Mouse (Mus musculus) heart, embryonic 11.5 days (tissue): ENCODE measurements at regions not wholly inside any gene's neighbourhood (a gene's known extent, or its start where the extent isn't known, plus 50 kb on each side); places are given as distances from the start of the nearest gene placed in this dataset.
A peak's percentile ranks its signal among the peaks of the same experiment; 100 is the strongest.

Experiments
- ATAC-seq: fragments of 200-750 bp; cut with Nextera tagmentation; replicated peaks from 2 replicates; pipeline ENCODE4 v1.8.0; 2017; ENCODE audit warnings: moderate library complexity; ENCODE audit not compliant: insufficient number of reproducible peaks, low FRiP score, low TSS enrichment
- H3K27ac ChIP-seq: fragments of 300-500 bp; sonication (generic); 2 replicates; pipeline ENCODE4 v1.5.1; 2014; ENCODE audit warnings: mild to moderate bottlenecking, low read depth, low read length
- H3K27me3 ChIP-seq: fragments of 300-500 bp; sonication (generic); 2 replicates; pipeline ENCODE4 v1.6.1; 2014; ENCODE audit warnings: mild to moderate bottlenecking, low read length, mixed read lengths; ENCODE audit not compliant: control insufficient read depth, insufficient read depth
- H3K36me3 ChIP-seq: fragments of 300-500 bp; sonication (generic); 2 replicates; pipeline ENCODE4 v1.6.1; 2014; ENCODE audit warnings: mild to moderate bottlenecking, low read length, moderate library complexity, mixed read lengths; ENCODE audit not compliant: control insufficient read depth, insufficient read depth
- H3K4me1 ChIP-seq: fragments of 300-500 bp; sonication (generic); 2 replicates; pipeline ENCODE4 v1.6.1; 2014; ENCODE audit warnings: low read length; ENCODE audit not compliant: control insufficient read depth, insufficient read depth
- H3K4me2 ChIP-seq: fragments of 300-500 bp; sonication (generic); 2 replicates; pipeline ENCODE4 v1.6.1; 2014; ENCODE audit warnings: mild to moderate bottlenecking, moderate library complexity
- H3K4me3 ChIP-seq: fragments of 300-500 bp; sonication (generic); 2 replicates; pipeline ENCODE4 v1.5.1; 2014; ENCODE audit warnings: low read depth, low read length
- H3K9ac ChIP-seq: fragments of 300-500 bp; sonication (generic); 2 replicates; pipeline ENCODE4 v1.6.1; 2014; ENCODE audit warnings: mild to moderate bottlenecking, low read depth, low read length, moderate library complexity
- H3K9me3 ChIP-seq: fragments of 300-500 bp; sonication (generic); replicated peaks from 2 replicates; pipeline ENCODE4 v1.6.1; 2016; ENCODE audit warnings: low read length; ENCODE audit not compliant: control insufficient read depth
- WGBS: fragments of 180-500 bp; shearing (Covaris S2); extraction: QIAGEN DNeasy Blood & Tissue Kit; methylation state at CpG from one replicate; pipeline ENCODE4 v1.1.7; 2014; ENCODE audit not compliant: insufficient replicate concordance; 5-methylcytosine and 5-hydroxymethylcytosine counted together

GRCm38 (mm10) chr14:58317640-58318039 lies 247.3 kb downstream of the Fgf9 start:
- no peak for ATAC-seq
- Histone ChIP-seq H3K4me2 (no peak overlapping the region), H3K4me3 (no peak overlapping the region), H3K4me1 (peaks cover 8% of the 10 kb centered on the region; the same call in 1 of the 2 replicates), H3K9me3 (no peaks in the 10 kb centered on the region), H3K27ac (peak overlapping the region; percentile 31; the same call in 1 of the 2 replicates), H3K9ac (no peak overlapping the region), H3K36me3 (no peaks in the 10 kb centered on the region), H3K27me3 (no peaks in the 10 kb centered on the region)
- 60% methylated on average over 3 of the region's 3 CpGs for WGBS

- Histone ChIP-seq H3K36me3 (no peaks in the 10 kb centered on the region), H3K4me2 (no peak overlapping the region), H3K4me1 (peaks cover 8% of the 10 kb centered on the region; the same call in 1 of the 2 replicates), H3K9me3 (no peaks in the 10 kb centered on the region), H3K9ac (no peak overlapping the region), H3K27ac (peak overlapping the region; percentile 31), H3K4me3 (no peak overlapping the region), H3K27me3 (no peaks in the 10 kb centered on the region)
- 43% methylated on average over 4 of the region's 4 CpGs for WGBS
- ATAC-seq, result no peak
Measured at GRCm38 (mm10) chr14:58317231-58317630, 246.9 kb downstream of the Fgf9 start.

GRCm38 (mm10) chr14:58307695-58308094 lies 237.3 kb downstream of the Fgf9 start:
- H3K4me1 ChIP-seq, result no peaks in the 10 kb centered on the region
- no peak for ATAC-seq
- no peaks in the 10 kb centered on the region for H3K27me3 ChIP-seq
- H3K9ac ChIP-seq, result no peak overlapping the region
- no peak overlapping the region for H3K4me3 ChIP-seq
- 82% methylated on average over 6 of the region's 6 CpGs for WGBS
- no peaks in the 10 kb centered on the region for H3K9me3 ChIP-seq
- no peak overlapping the region for H3K4me2 ChIP-seq
- no peak overlapping the region for H3K27ac ChIP-seq
- no peaks in the 10 kb centered on the region for H3K36me3 ChIP-seq

GRCm38 (mm10) chr14:58306832-58307521 lies 236.6 kb downstream of the Fgf9 start:
- 87% methylated on average over 11 of the region's 11 CpGs for WGBS
- ATAC-seq, result no peak
- no peak overlapping the region for H3K4me2 ChIP-seq

GRCm38 (mm10) chr14:58300411-58300887 lies 230.1 kb downstream of the Fgf9 start:
- Histone ChIP-seq H3K4me3 (no peak overlapping the region), H3K36me3 (no peaks in the 10 kb centered on the region), H3K27ac (peak overlapping the region; percentile 74), H3K9me3 (0 out of 2 replicates have a peak, but pooled peaks cover 2% of the 10 kb centered on the region), H3K27me3 (no peaks in the 10 kb centered on the region), H3K9ac (no peak overlapping the region), H3K4me2 (peak overlapping the region; percentile 17; the same call in 1 of the 2 replicates), H3K4me1 (no peaks in the 10 kb centered on the region)
- peak; percentile 63; the same call in 1 of the 2 replicates for ATAC-seq
- 25% methylated on average over 10 of the region's 10 CpGs for WGBS

More at GRCm38 (mm10) chr14:58306832-58307521, 236.6 kb downstream of the Fgf9 start:
- H3K4me3 ChIP-seq, result no peak overlapping the region
- no peaks in the 10 kb centered on the region for H3K4me1 ChIP-seq
- no peaks in the 10 kb centered on the region for H3K9me3 ChIP-seq
- H3K9ac ChIP-seq, result no peak overlapping the region
- no peak overlapping the region for H3K27ac ChIP-seq
- no peaks in the 10 kb centered on the region for H3K36me3 ChIP-seq
- H3K27me3 ChIP-seq, result no peaks in the 10 kb centered on the region

- no peak overlapping the region for H3K27ac ChIP-seq
- no peak for ATAC-seq
- H3K4me2 ChIP-seq, result no peak overlapping the region
- WGBS, result 60% methylated on average over 13 of the region's 13 CpGs
- no peak overlapping the region; the same call in 1 of the 2 replicates for H3K9ac ChIP-seq
- no peak overlapping the region for H3K4me3 ChIP-seq
- no peaks in the 10 kb centered on the region for H3K9me3 ChIP-seq
- H3K27me3 ChIP-seq, result no peaks in the 10 kb centered on the region
- peaks cover 5% of the 10 kb centered on the region; the same call in 1 of the 2 replicates for H3K4me1 ChIP-seq
- H3K36me3 ChIP-seq, result no peaks in the 10 kb centered on the region
Measured at GRCm38 (mm10) chr14:58286007-58286525, 215.7 kb downstream of the Fgf9 start.

- Histone ChIP-seq H3K27ac (no peak overlapping the region), H3K36me3 (no peaks in the 10 kb centered on the region), H3K27me3 (no peaks in the 10 kb centered on the region), H3K4me1 (peaks cover 5% of the 10 kb centered on the region; the same call in 1 of the 2 replicates), H3K4me2 (no peak overlapping the region), H3K9ac (no peak overlapping the region), H3K9me3 (no peaks in the 10 kb centered on the region), H3K4me3 (no peak overlapping the region)
- ATAC-seq, result no peak
- 68% methylated on average over 15 of the region's 15 CpGs for WGBS
Measured at GRCm38 (mm10) chr14:58282708-58283290, 212.5 kb downstream of the Fgf9 start.

GRCm38 (mm10) chr14:58282264-58282663 lies 211.9 kb downstream of the Fgf9 start:
- no peak for ATAC-seq
- Histone ChIP-seq H3K9ac (no peak overlapping the region), H3K36me3 (no peaks in the 10 kb centered on the region), H3K4me3 (no peak overlapping the region), H3K27me3 (no peaks in the 10 kb centered on the region), H3K4me1 (peaks cover 5% of the 10 kb centered on the region; the same call in 1 of the 2 replicates), H3K4me2 (no peak overlapping the region), H3K9me3 (no peaks in the 10 kb centered on the region), H3K27ac (no peak overlapping the region)
- WGBS, result 79% methylated on average over 3 of the region's 3 CpGs
